Mouse (Mus musculus): Measurements from ENCODE around the gene Fam155a. TPM values are rescaled to one million over a fixed set of nuclear protein-coding genes. Genes with fewer than 3 reads are reported as not detected.
"Not testable (repeated sequence)": the region's sequence is repeated elsewhere in the genome, so short reads cannot be mapped to it uniquely, and the experiment has no call there.

Gene Fam155a
- total RNA-seq, 2 experiments from 2014 or later: 6.5 to 6.9 TPM

- no peak for DNase-seq (ENCODE audit: low spot score in 2 of 2)
Observed at GRCm38 (mm10) chr8:9406204-9406603, 364.8 kb downstream of the Fam155a start.

GRCm38 (mm10) chr8:9404651-9405050 lies 366.3 kb downstream of the Fam155a start:
- DNase-seq (ENCODE audit: low spot score in 2 of 2): no peak

- DNase-seq (ENCODE audit: low spot score in 2 of 2): no peak
Observed at GRCm38 (mm10) chr8:9402393-9402792, 368.6 kb downstream of the Fam155a start.

- no peak for DNase-seq (ENCODE audit: low spot score in 2 of 2)
Observed at GRCm38 (mm10) chr8:9398606-9399263, 372.2 kb downstream of the Fam155a start.

- no peak for DNase-seq (ENCODE audit: low spot score in 2 of 2)
Observed at GRCm38 (mm10) chr8:9398040-9398439, 372.9 kb downstream of the Fam155a start.

- no peak for DNase-seq (ENCODE audit: low spot score in 2 of 2)
Observed at GRCm38 (mm10) chr8:9394670-9395069, 376.3 kb downstream of the Fam155a start.

GRCm38 (mm10) chr8:9393246-9393645 lies 377.7 kb downstream of the Fam155a start:
- DNase-seq (ENCODE audit: low spot score in 2 of 2): no peak

GRCm38 (mm10) chr8:9390229-9390628 lies 380.7 kb downstream of the Fam155a start:
- DNase-seq (ENCODE audit: low spot score in 2 of 2): not testable (repeated sequence)

- DNase-seq (ENCODE audit: low spot score in 2 of 2): no peak
Observed at GRCm38 (mm10) chr8:9369201-9369600, 401.8 kb downstream of the Fam155a start.

- no peak for DNase-seq (ENCODE audit: low spot score in 2 of 2)
Observed at GRCm38 (mm10) chr8:9367721-9368120, 403.2 kb downstream of the Fam155a start.

GRCm38 (mm10) chr8:9365381-9365780 lies 405.6 kb downstream of the Fam155a start:
- DNase-seq (ENCODE audit: low spot score in 2 of 2): no peak

GRCm38 (mm10) chr8:9348523-9349135 lies 422.3 kb downstream of the Fam155a start:
- peak; percentile 18 to 34 for DNase-seq (ENCODE audit: low spot score in 2 of 2)

- DNase-seq (ENCODE audit: low spot score in 2 of 2): no peak
Observed at GRCm38 (mm10) chr8:9347163-9347562, 423.8 kb downstream of the Fam155a start.

GRCm38 (mm10) chr8:9344136-9344535 lies 426.8 kb downstream of the Fam155a start:
- DNase-seq (ENCODE audit: low spot score in 2 of 2): no peak

GRCm38 (mm10) chr8:9342998-9343397 lies 428.0 kb downstream of the Fam155a start:
- DNase-seq (ENCODE audit: low spot score in 2 of 2): no peak

GRCm38 (mm10) chr8:9342593-9342992 lies 428.4 kb downstream of the Fam155a start:
- DNase-seq (ENCODE audit: low spot score in 2 of 2): no peak

GRCm38 (mm10) chr8:9337905-9338304 lies 433.1 kb downstream of the Fam155a start:
- DNase-seq (ENCODE audit: low spot score in 2 of 2): no peak

GRCm38 (mm10) chr8:9335933-9336303 lies 435.0 kb downstream of the Fam155a start:
- DNase-seq (ENCODE audit: low spot score in 2 of 2): no peak

- DNase-seq (ENCODE audit: low spot score in 2 of 2): no peak
Observed at GRCm38 (mm10) chr8:9335285-9335932, 435.6 kb downstream of the Fam155a start.

- no peak for DNase-seq (ENCODE audit: low spot score in 2 of 2)
Observed at GRCm38 (mm10) chr8:9332766-9333165, 438.2 kb downstream of the Fam155a start.

- DNase-seq (ENCODE audit: low spot score in 2 of 2): no peak
Observed at GRCm38 (mm10) chr8:9309456-9309855, 461.5 kb downstream of the Fam155a start.

- DNase-seq (ENCODE audit: low spot score in 2 of 2): no peak
Observed at GRCm38 (mm10) chr8:9303526-9304135, 467.3 kb downstream of the Fam155a start.
